Mouse (Mus musculus): Measurements from ENCODE around the gene Madd. TPM values are rescaled to one million over a fixed set of nuclear protein-coding genes. Genes with fewer than 3 reads are reported as not detected.

The Madd gene
- polyA plus RNA-seq, 1 experiment from 2014 or later = 6.8 TPM

- Histone ChIP-seq H3K4me2 (no peak overlapping the region), H3K36me3 (ENCODE audit: control insufficient read depth, insufficient read depth, low read length) (no peaks in the 10 kb centered on the region), H3K9ac (ENCODE audit: low read depth, low read length) (no peak overlapping the region), H3K27me3 (ENCODE audit: control insufficient read depth, insufficient read depth, low read length) (no peaks in the 10 kb centered on the region), H3K4me1 (ENCODE audit: control insufficient read depth, insufficient read depth, low read length) (no peaks in the 10 kb centered on the region), H3K27ac (ENCODE audit: low read depth, low read length) (no peak overlapping the region), H3K4me3 (ENCODE audit: low read depth, low read length) (no peak overlapping the region), H3K9me3 (replicated peaks; ENCODE audit: control insufficient read depth, low read length) (no peaks in the 10 kb centered on the region)
- WGBS (ENCODE audit: insufficient replicate concordance) = 75% methylated on average over 6 of the region's 6 CpGs
- ATAC-seq (replicated peaks; ENCODE audit: insufficient number of reproducible peaks, low FRiP score, low TSS enrichment) = no peak
Measured at GRCm38 (mm10) chr2:91090208-91090607, 93.4 kb downstream of the Madd start.

GRCm38 (mm10) chr2:91088987-91089386, 94.7 kb downstream of the Madd start:
- 74% methylated on average over 9 of the region's 9 CpGs for WGBS (ENCODE audit: insufficient replicate concordance)
- no peak overlapping the region for H3K4me3 ChIP-seq (ENCODE audit: low read depth, low read length)
- H3K9ac ChIP-seq (ENCODE audit: low read depth, low read length) = no peak overlapping the region
- no peak for ATAC-seq (replicated peaks; ENCODE audit: insufficient number of reproducible peaks, low FRiP score, low TSS enrichment)
- no peaks in the 10 kb centered on the region for H3K36me3 ChIP-seq (ENCODE audit: control insufficient read depth, insufficient read depth, low read length)
- H3K4me1 ChIP-seq (ENCODE audit: control insufficient read depth, insufficient read depth, low read length) = no peaks in the 10 kb centered on the region
- no peaks in the 10 kb centered on the region for H3K9me3 ChIP-seq (replicated peaks; ENCODE audit: control insufficient read depth, low read length)
- no peaks in the 10 kb centered on the region for H3K27me3 ChIP-seq (ENCODE audit: control insufficient read depth, insufficient read depth, low read length)
- H3K4me2 ChIP-seq = no peak overlapping the region
- H3K27ac ChIP-seq (ENCODE audit: low read depth, low read length) = no peak overlapping the region

- Histone ChIP-seq H3K27me3 (ENCODE audit: control insufficient read depth, insufficient read depth, low read length) (no peaks in the 10 kb centered on the region), H3K36me3 (ENCODE audit: control insufficient read depth, insufficient read depth, low read length) (no peaks in the 10 kb centered on the region), H3K4me1 (ENCODE audit: control insufficient read depth, insufficient read depth, low read length) (no peaks in the 10 kb centered on the region), H3K4me2 (no peak overlapping the region), H3K9ac (ENCODE audit: low read depth, low read length) (no peak overlapping the region), H3K9me3 (replicated peaks; ENCODE audit: control insufficient read depth, low read length) (no peaks in the 10 kb centered on the region), H3K27ac (ENCODE audit: low read depth, low read length) (no peak overlapping the region), H3K4me3 (ENCODE audit: low read depth, low read length) (no peak overlapping the region)
- no peak for ATAC-seq (replicated peaks; ENCODE audit: insufficient number of reproducible peaks, low FRiP score, low TSS enrichment)
- WGBS (ENCODE audit: insufficient replicate concordance) = 78% methylated on average over 9 of the region's 9 CpGs
Measured at GRCm38 (mm10) chr2:91087453-91087852, 96.2 kb downstream of the Madd start.

Other genes with a start within 250 kb of the Madd start
- 78.7 and 95.7 TPM in 2 replicates for gene Celf1, start 243.5 kb downstream of the Madd start, polyA plus RNA-seq (2014; fragmentation: Nextera tagmentation; extraction: Ambion mirVana)
- 11.1 and 11.3 TPM in 2 replicates for gene Rapsn, start 148.2 kb downstream of the Madd start, polyA plus RNA-seq (2014; fragmentation: Nextera tagmentation; extraction: Ambion mirVana)
- gene Psmc3, start 129.8 kb downstream of the Madd start, polyA plus RNA-seq (2014; fragmentation: Nextera tagmentation; extraction: Ambion mirVana) = 316 and 322 TPM in 2 replicates
- 34.0 and 36.3 TPM in 2 replicates for gene Slc39a13, start 113.4 kb downstream of the Madd start, polyA plus RNA-seq (2014; fragmentation: Nextera tagmentation; extraction: Ambion mirVana)
- 1.7 and 1.9 TPM in 2 replicates for gene Spi1, start 101.4 kb downstream of the Madd start, polyA plus RNA-seq (2014; fragmentation: Nextera tagmentation; extraction: Ambion mirVana)
- gene Mybpc3, start 65.7 kb downstream of the Madd start, polyA plus RNA-seq (2014; fragmentation: Nextera tagmentation; extraction: Ambion mirVana) = 470 and 665 TPM in 2 replicates
- gene Nr1h3, start 19.0 kb upstream of the Madd start, polyA plus RNA-seq (2014; fragmentation: Nextera tagmentation; extraction: Ambion mirVana) = 2.5 and 2.8 TPM in 2 replicates
- gene Acp2, start 19.0 kb upstream of the Madd start, polyA plus RNA-seq (2014; fragmentation: Nextera tagmentation; extraction: Ambion mirVana) = 19.0 and 20.3 TPM in 2 replicates
- 7.3 and 8.3 TPM in 2 replicates for gene Ddb2, start 53.1 kb upstream of the Madd start, polyA plus RNA-seq (2014; fragmentation: Nextera tagmentation; extraction: Ambion mirVana)
- 18.6 and 19.5 TPM in 2 replicates for gene Pacsin3, start 72.1 kb upstream of the Madd start, polyA plus RNA-seq (2014; fragmentation: Nextera tagmentation; extraction: Ambion mirVana)
- gene Arfgap2, start 81.1 kb upstream of the Madd start, polyA plus RNA-seq (2014; fragmentation: Nextera tagmentation; extraction: Ambion mirVana) = 56.7 and 64.1 TPM in 2 replicates